Mouse (Mus musculus): ENCODE data around the gene Hist1h4h.

Gene Hist1h4h

GRCm38 (mm10) chr13:23530901-23531875 is at the start of gene Hist1h4h:
Hist1h4h (plus strand) TSS chr13:23531050.
- ATAC-seq (ENCODE audit: low TSS enrichment): peak; percentile 78

GRCm38 (mm10) chr13:23483153-23483552 is 47.7 kb upstream of the Hist1h4h start:
- ATAC-seq (ENCODE audit: low TSS enrichment): no peak

- no peak for ATAC-seq (ENCODE audit: low TSS enrichment)
These were observed 45.6 kb upstream of the Hist1h4h start for GRCm38 (mm10) chr13:23485271-23485670.

- peak; percentile 99 for ATAC-seq (ENCODE audit: low TSS enrichment)
These were observed 42.2 kb upstream of the Hist1h4h start, which contains the start of gene Btn2a2 for GRCm38 (mm10) chr13:23488400-23489322. Btn2a2 (minus strand) TSS chr13:23488857.

- ATAC-seq (ENCODE audit: low TSS enrichment): peak; percentile 34; the same call in 1 of the 2 replicates
These were observed 40.0 kb upstream of the Hist1h4h start for GRCm38 (mm10) chr13:23490863-23491262.

- no peak for ATAC-seq (ENCODE audit: low TSS enrichment)
These were observed 39.6 kb upstream of the Hist1h4h start for GRCm38 (mm10) chr13:23491263-23491662.

- ATAC-seq (ENCODE audit: low TSS enrichment): no peak
These were observed 38.9 kb upstream of the Hist1h4h start for GRCm38 (mm10) chr13:23491990-23492389.

- no peak for ATAC-seq (ENCODE audit: low TSS enrichment)
These were observed 35.3 kb upstream of the Hist1h4h start for GRCm38 (mm10) chr13:23495526-23495925.

GRCm38 (mm10) chr13:23497656-23498321 is 33.1 kb upstream of the Hist1h4h start:
- no peak for ATAC-seq (ENCODE audit: low TSS enrichment)

- no peak for ATAC-seq (ENCODE audit: low TSS enrichment)
These were observed 32.2 kb upstream of the Hist1h4h start for GRCm38 (mm10) chr13:23498653-23499052.

GRCm38 (mm10) chr13:23499943-23500342 is 30.9 kb upstream of the Hist1h4h start:
- ATAC-seq (ENCODE audit: low TSS enrichment): no peak

GRCm38 (mm10) chr13:23500424-23501200 is 30.2 kb upstream of the Hist1h4h start:
- peak; percentile 35; the same call in 1 of the 2 replicates for ATAC-seq (ENCODE audit: low TSS enrichment)

GRCm38 (mm10) chr13:23501511-23501910 is 29.3 kb upstream of the Hist1h4h start:
- no peak for ATAC-seq (ENCODE audit: low TSS enrichment)

GRCm38 (mm10) chr13:23502031-23502567 is 28.8 kb upstream of the Hist1h4h start:
- no peak for ATAC-seq (ENCODE audit: low TSS enrichment)

- no peak for ATAC-seq (ENCODE audit: low TSS enrichment)
These were observed 27.9 kb upstream of the Hist1h4h start for GRCm38 (mm10) chr13:23502916-23503315.

GRCm38 (mm10) chr13:23503797-23504196 is 27.1 kb upstream of the Hist1h4h start:
- no peak for ATAC-seq (ENCODE audit: low TSS enrichment)

GRCm38 (mm10) chr13:23505662-23506345 is 25.0 kb upstream of the Hist1h4h start:
- ATAC-seq (ENCODE audit: low TSS enrichment): no peak

GRCm38 (mm10) chr13:23506351-23506750 is 24.5 kb upstream of the Hist1h4h start:
- ATAC-seq (ENCODE audit: low TSS enrichment): no peak

- no peak for ATAC-seq (ENCODE audit: low TSS enrichment)
These were observed 23.9 kb upstream of the Hist1h4h start for GRCm38 (mm10) chr13:23506819-23507515.
